Mouse (Mus musculus): ENCODE measurements at regions not wholly inside any gene's neighbourhood (a gene's known extent, or its start where the extent isn't known, plus 50 kb on each side); places are given as distances from the start of the nearest gene placed in this dataset.

- Histone ChIP-seq H3K4me2 (ENCODE audit: low read depth) (peak overlapping the region; percentile 31), H3K27me3 (ENCODE audit: control insufficient read depth, insufficient read depth, insufficient read length) (no peaks in the 10 kb centered on the region)
- peak; percentile 50; the same call in 1 of the 2 replicates for TF ChIP-seq CEBPB (IDR thresholded peaks at IDR 0.05; ENCODE audit: insufficient read depth, poor library complexity, severe bottlenecking)
- TF ChIP-seq POLR2A (IDR thresholded peaks at IDR 0.05; ENCODE audit: insufficient read length, low read depth): no peak
These were observed 75.1 kb upstream of the Hdac4 start for GRCm38 (mm10) chr1:92270486-92271058.

DNA sequence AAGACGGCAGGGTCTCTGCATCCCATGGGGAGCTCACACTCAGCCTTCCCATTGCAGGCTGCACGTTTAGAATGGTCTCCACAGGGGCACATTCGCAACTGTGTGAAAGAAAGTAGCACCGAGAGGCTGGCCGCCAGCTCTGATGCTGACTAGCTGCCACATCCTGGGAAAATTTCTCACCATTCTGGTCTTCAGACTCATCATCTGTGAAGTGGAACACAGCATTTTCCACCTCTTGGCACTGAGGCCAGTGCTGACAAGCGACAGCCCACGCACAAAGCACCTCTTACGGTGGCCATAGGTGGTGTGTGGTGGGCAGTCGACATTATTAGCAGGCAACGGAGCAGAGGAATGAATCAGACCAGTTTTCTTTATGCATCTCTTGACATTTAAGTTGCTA lies 74.0 kb upstream of the Hdac4 start:
- no peaks in the 10 kb centered on the region for H3K27me3 ChIP-seq (ENCODE audit: control insufficient read depth, insufficient read depth, insufficient read length)
- H3K79me2 ChIP-seq (ENCODE audit: control insufficient read depth, insufficient read depth): no peaks in the 10 kb centered on the region
- H3K4me3 ChIP-seq: no peak overlapping the region
- TF ChIP-seq TCF12 (IDR thresholded peaks at IDR 0.05; ENCODE audit: insufficient read depth, poor library complexity, severe bottlenecking) (no peak), REST (IDR thresholded peaks at IDR 0.05; ENCODE audit: insufficient read depth, insufficient read length) (no peak), MYOG (IDR thresholded peaks at IDR 0.05; ENCODE audit: control insufficient read depth in 1 of 3, insufficient read depth in 1 of 3, insufficient read length in 2 of 3, low read depth in 2 of 3) (no peak)
- no peaks in the 10 kb centered on the region for H3K36me3 ChIP-seq (ENCODE audit: control insufficient read depth, insufficient read depth)
- no peak overlapping the region for H3K4me2 ChIP-seq (ENCODE audit: low read depth)
- no peak overlapping the region for H3ac ChIP-seq (ENCODE audit: control insufficient read depth, insufficient read length)

More at GRCm38 (mm10) chr1:92270486-92271058, 75.1 kb upstream of the Hdac4 start:
- no peaks in the 10 kb centered on the region for H3K36me3 ChIP-seq (ENCODE audit: control insufficient read depth, insufficient read depth)
- no peak overlapping the region for H3K4me3 ChIP-seq
- no peaks in the 10 kb centered on the region for H3K79me2 ChIP-seq (ENCODE audit: control insufficient read depth, insufficient read depth)
- no peak overlapping the region for H3ac ChIP-seq (ENCODE audit: control insufficient read depth, insufficient read length)

DNA sequence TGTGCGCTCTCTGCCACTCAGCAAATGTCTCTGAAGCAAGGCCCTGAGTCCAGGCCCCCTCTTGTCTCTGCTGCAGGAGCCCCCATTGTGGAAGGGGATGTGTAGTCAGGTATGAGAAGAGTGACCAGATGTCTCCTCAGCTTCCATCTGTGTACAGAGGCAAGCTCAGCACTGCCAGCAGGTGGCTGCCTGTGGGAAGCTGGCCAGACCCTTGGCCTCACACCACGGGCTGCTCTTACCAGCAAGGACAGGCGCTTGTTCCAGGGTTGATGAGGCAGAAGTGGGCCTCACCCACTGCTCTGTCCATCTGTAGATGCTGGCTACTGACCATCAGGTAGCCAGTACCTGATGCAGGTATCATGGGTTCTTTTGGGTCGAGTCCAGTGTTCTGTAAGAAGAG lies 69.4 kb upstream of the Hdac4 start:
- no peaks in the 10 kb centered on the region for H3K79me2 ChIP-seq (ENCODE audit: control insufficient read depth, insufficient read depth)
- H3K27me3 ChIP-seq (ENCODE audit: control insufficient read depth, insufficient read depth, insufficient read length): no peaks in the 10 kb centered on the region
- no peak overlapping the region for H3ac ChIP-seq (ENCODE audit: control insufficient read depth, insufficient read length)
- peak in 1 of 3 experiments; percentile 27 for TF ChIP-seq MYOG (IDR thresholded peaks at IDR 0.05; ENCODE audit: control insufficient read depth in 1 of 3, insufficient read depth in 1 of 3, insufficient read length in 2 of 3, low read depth in 2 of 3)
- no peak for TF ChIP-seq POLR2AphosphoS2 (IDR thresholded peaks at IDR 0.05; ENCODE audit: insufficient read length, low read depth)
- TF ChIP-seq SRF (IDR thresholded peaks at IDR 0.05; ENCODE audit: control insufficient read depth, insufficient read length, low read depth): no peak
- no peaks in the 10 kb centered on the region for H3K36me3 ChIP-seq (ENCODE audit: control insufficient read depth, insufficient read depth)
- no peak overlapping the region for H3K4me2 ChIP-seq (ENCODE audit: low read depth)
- no peak overlapping the region for H3K4me3 ChIP-seq

GRCm38 (mm10) chr1:92259715-92260392 lies 64.4 kb upstream of the Hdac4 start:
- Histone ChIP-seq H3K27me3 (ENCODE audit: control insufficient read depth, insufficient read depth, insufficient read length) (no peaks in the 10 kb centered on the region), H3K4me3 (no peak overlapping the region), H3K36me3 (ENCODE audit: control insufficient read depth, insufficient read depth) (no peaks in the 10 kb centered on the region), H3K79me2 (ENCODE audit: control insufficient read depth, insufficient read depth) (no peaks in the 10 kb centered on the region), H3ac (ENCODE audit: control insufficient read depth, insufficient read length) (no peak overlapping the region), H3K4me2 (ENCODE audit: low read depth) (no peak overlapping the region)
- no peak for TF ChIP-seq SRF (IDR thresholded peaks at IDR 0.05; ENCODE audit: control insufficient read depth, insufficient read length, low read depth)
- no peak for TF ChIP-seq REST (IDR thresholded peaks at IDR 0.05; ENCODE audit: insufficient read depth, insufficient read length)
- TF ChIP-seq E2F4 (IDR thresholded peaks at IDR 0.05; ENCODE audit: insufficient read depth): no peak
- no peak for TF ChIP-seq POLR2A (IDR thresholded peaks at IDR 0.05; ENCODE audit: insufficient read length, low read depth)
- no peak for TF ChIP-seq TCF12 (IDR thresholded peaks at IDR 0.05; ENCODE audit: insufficient read depth, poor library complexity, severe bottlenecking)
- no peak for TF ChIP-seq CEBPB (IDR thresholded peaks at IDR 0.05; ENCODE audit: insufficient read depth, poor library complexity, severe bottlenecking)
- no peak for TF ChIP-seq TCF3 (IDR thresholded peaks at IDR 0.05; ENCODE audit: insufficient read length, low read depth)
- no peak for TF ChIP-seq MYOG (IDR thresholded peaks at IDR 0.05; ENCODE audit: control insufficient read depth in 1 of 3, insufficient read depth in 1 of 3, insufficient read length in 2 of 3, low read depth in 2 of 3)
- TF ChIP-seq USF1 (IDR thresholded peaks at IDR 0.05; ENCODE audit: low read depth): no peak
- no peak for TF ChIP-seq POLR2AphosphoS2 (IDR thresholded peaks at IDR 0.05; ENCODE audit: insufficient read length, low read depth)
- TF ChIP-seq MYOD1 (IDR thresholded peaks at IDR 0.05; ENCODE audit: control insufficient read depth in 1 of 3, insufficient read length in 2 of 3, low read depth in 2 of 3): no peak
- TF ChIP-seq MAX (IDR thresholded peaks at IDR 0.05; ENCODE audit: low read depth): no peak

- no peak overlapping the region for H3K4me3 ChIP-seq
- H3K79me2 ChIP-seq (ENCODE audit: control insufficient read depth, insufficient read depth): no peaks in the 10 kb centered on the region
- TF ChIP-seq USF1 (IDR thresholded peaks at IDR 0.05; ENCODE audit: low read depth) (no peak), TCF12 (IDR thresholded peaks at IDR 0.05; ENCODE audit: insufficient read depth, poor library complexity, severe bottlenecking) (no peak)
- H3ac ChIP-seq (ENCODE audit: control insufficient read depth, insufficient read length): no peak overlapping the region
- no peak overlapping the region for H3K4me2 ChIP-seq (ENCODE audit: low read depth)
- no peaks in the 10 kb centered on the region for H3K27me3 ChIP-seq (ENCODE audit: control insufficient read depth, insufficient read depth, insufficient read length)
- no peaks in the 10 kb centered on the region for H3K36me3 ChIP-seq (ENCODE audit: control insufficient read depth, insufficient read depth)
These were observed 62.5 kb upstream of the Hdac4 start for GRCm38 (mm10) chr1:92258026-92258425.

- no peak overlapping the region for H3ac ChIP-seq (ENCODE audit: control insufficient read depth, insufficient read length)
- no peak overlapping the region for H3K4me2 ChIP-seq (ENCODE audit: low read depth)
- no peaks in the 10 kb centered on the region for H3K36me3 ChIP-seq (ENCODE audit: control insufficient read depth, insufficient read depth)
- no peaks in the 10 kb centered on the region for H3K79me2 ChIP-seq (ENCODE audit: control insufficient read depth, insufficient read depth)
- no peaks in the 10 kb centered on the region for H3K27me3 ChIP-seq (ENCODE audit: control insufficient read depth, insufficient read depth, insufficient read length)
- TF ChIP-seq TCF12 (IDR thresholded peaks at IDR 0.05; ENCODE audit: insufficient read depth, poor library complexity, severe bottlenecking) (no peak), MYOD1 (IDR thresholded peaks at IDR 0.05; ENCODE audit: control insufficient read depth in 1 of 3, insufficient read length in 2 of 3, low read depth in 2 of 3) (no peak), MYOG (IDR thresholded peaks at IDR 0.05; ENCODE audit: control insufficient read depth in 1 of 3, insufficient read depth in 1 of 3, insufficient read length in 2 of 3, low read depth in 2 of 3) (no peak)
- H3K4me3 ChIP-seq: no peak overlapping the region
These were observed 57.6 kb upstream of the Hdac4 start for GRCm38 (mm10) chr1:92253086-92253485.

Measured in myocyte (in vitro differentiated cells).